Mouse (Mus musculus) retina, embryonic 14.5 days (tissue): ENCODE measurements around the gene Lmntd2.

Experiments used
- DNase-seq: peaks from one replicate; pipeline ENCODE4 v3.0.0-alpha.2; 2015; ENCODE audit warnings: low spot score

The Lmntd2 gene

GRCm38 (mm10) chr7:141215880-141216733 is 2.2 kb upstream of the Lmntd2 start:
- no peak for DNase-seq

- DNase-seq, result peak; percentile 94
Measured at GRCm38 (mm10) chr7:141215101-141215879, 1.4 kb upstream of the Lmntd2 start, which contains the start of gene Rassf7. Rassf7 (plus strand) TSS chr7:141215860.

- DNase-seq, result no peak
Measured at GRCm38 (mm10) chr7:141214310-141214709, 430 bp upstream of the Lmntd2 start.

- no peak for DNase-seq
Measured at GRCm38 (mm10) chr7:141213133-141213532, 747 bp downstream of the Lmntd2 start.

- DNase-seq, result no peak
Measured at GRCm38 (mm10) chr7:141210606-141211131, 3.2 kb downstream of the Lmntd2 start.

GRCm38 (mm10) chr7:141210137-141210536 is 3.7 kb downstream of the Lmntd2 start:
- no peak for DNase-seq

GRCm38 (mm10) chr7:141209526-141209925 is 4.4 kb downstream of the Lmntd2 start:
- no peak for DNase-seq

GRCm38 (mm10) chr7:141206182-141206937 is 7.5 kb downstream of the Lmntd2 start:
- DNase-seq, result no peak

GRCm38 (mm10) chr7:141205504-141205903 is 8.4 kb downstream of the Lmntd2 start:
- no peak for DNase-seq

- no peak for DNase-seq
Measured at GRCm38 (mm10) chr7:141204546-141204945, 9.3 kb downstream of the Lmntd2 start.

- no peak for DNase-seq
Measured at GRCm38 (mm10) chr7:141198121-141198520, 15.8 kb downstream of the Lmntd2 start.

- DNase-seq, result no peak
Measured at GRCm38 (mm10) chr7:141196619-141197282, 17.1 kb downstream of the Lmntd2 start.

GRCm38 (mm10) chr7:141195754-141196153 is 18.1 kb downstream of the Lmntd2 start:
- DNase-seq, result no peak

GRCm38 (mm10) chr7:141194830-141195229 is 19.1 kb downstream of the Lmntd2 start:
- peak; percentile 93 for DNase-seq

GRCm38 (mm10) chr7:141194409-141194808 is 19.5 kb downstream of the Lmntd2 start:
- no peak for DNase-seq

- peak; percentile 99 for DNase-seq
Measured at GRCm38 (mm10) chr7:141193948-141194347, 19.9 kb downstream of the Lmntd2 start, which contains the start of the genes Hras and Lrrc56. Hras (minus strand) TSS chr7:141194005. Lrrc56 (plus strand) TSS chr7:141194157.

- no peak for DNase-seq
Measured at GRCm38 (mm10) chr7:141193348-141193856, 20.5 kb downstream of the Lmntd2 start.

GRCm38 (mm10) chr7:141192776-141193347 is 21.0 kb downstream of the Lmntd2 start:
- DNase-seq, result no peak

- DNase-seq, result no peak
Measured at GRCm38 (mm10) chr7:141191796-141192685, 21.8 kb downstream of the Lmntd2 start.

GRCm38 (mm10) chr7:141191036-141191435 is 22.8 kb downstream of the Lmntd2 start:
- DNase-seq, result no peak
